Mouse (Mus musculus) G1E (cell line): ENCODE results near the gene Mad1l1.

Experiments
- CTCF ChIP-seq: IDR thresholded peaks from 2 replicates; pipeline ENCODE4 v1.5.1; 2012; ENCODE audit warnings: low read depth, low read length, inconsistent platforms, mixed read lengths
- GATA1 ChIP-seq: IDR thresholded peaks from 2 replicates; pipeline ENCODE4 v1.6.1; 2012; ENCODE audit warnings: borderline replicate concordance, low read length, inconsistent platforms, mixed read lengths
- TAL1 ChIP-seq: conservative IDR thresholded peaks from 2 replicates; pipeline ENCODE4 v1.6.1; 2012; ENCODE audit warnings: low read depth, low read length, inconsistent platforms, mixed read lengths

GRCm38 (mm10) chr5:140041055-140041454 is 280.3 kb downstream of the Mad1l1 start:
- TF ChIP-seq CTCF: no peak
- TF ChIP-seq TAL1: no peak
- TF ChIP-seq GATA1: no peak
